ENCODE assay signal across 19 mouse cellular contexts in genomic region chr5:141994192-141994591, GRCm38 (mm10).
"Had no signal": no experiment of that assay in that cellular context is flagged by ENCODE, and none has a peak within 500 bp of the region (broad histone marks: within the 10 kb centered on the region; RNA-seq: fewer than 3 reads in every experiment).

No protein-coding gene starts in this region.

- H3K27ac ChIP-seq: liver, embryonic 13.5 days; liver, embryonic 15.5 days; lung, embryonic 15.5 days; macrophage; midbrain, embryonic 13.5 days; midbrain, embryonic 15.5 days; neural tube, embryonic 12.5 days; stomach, embryonic 15.5 days; stomach, postnatal 0 days had no signal

- ATAC-seq: liver, postnatal 0 days; lung, postnatal 0 days; midbrain, embryonic 13.5 days; midbrain, embryonic 15.5 days had no signal

- H3K9ac ChIP-seq: liver, embryonic 13.5 days; liver, embryonic 15.5 days; liver, postnatal 0 days; lung, embryonic 15.5 days; midbrain, embryonic 13.5 days; midbrain, embryonic 15.5 days; neural tube, embryonic 12.5 days; stomach, embryonic 15.5 days had no signal

- H3K27me3 ChIP-seq: liver, embryonic 13.5 days; liver, embryonic 15.5 days; lung, embryonic 15.5 days; megakaryocyte, embryonic 14.5 days; midbrain, embryonic 13.5 days; midbrain, embryonic 15.5 days; neural tube, embryonic 12.5 days; stomach, embryonic 15.5 days had no signal

- H3K9me3 ChIP-seq: liver, embryonic 13.5 days; liver, embryonic 15.5 days; lung, embryonic 15.5 days; midbrain, embryonic 13.5 days; midbrain, embryonic 15.5 days; neural tube, embryonic 12.5 days; stomach, embryonic 15.5 days had no signal

- H3K4me3 ChIP-seq: liver, embryonic 13.5 days; liver, embryonic 15.5 days; lung, embryonic 15.5 days; midbrain, embryonic 13.5 days; midbrain, embryonic 15.5 days; neural tube, embryonic 12.5 days; stomach, embryonic 15.5 days had no signal

- H3K4me1 ChIP-seq: liver, embryonic 13.5 days; liver, embryonic 15.5 days; lung, embryonic 15.5 days; megakaryocyte, embryonic 14.5 days; midbrain, embryonic 13.5 days; neural tube, embryonic 12.5 days; stomach, embryonic 15.5 days had no signal

- DNase-seq: liver, embryonic 13.5 days; liver, postnatal 0 days; lung, adult 2 months; lung, postnatal 14 days; lung, postnatal 36 days; thymus, adult 2 months; thymus, postnatal 25 days; thymus, postnatal 4 days had no signal

- H3K4me2 ChIP-seq: liver, embryonic 13.5 days; liver, embryonic 15.5 days; lung, embryonic 15.5 days; midbrain, embryonic 11.5 days; midbrain, embryonic 13.5 days; midbrain, embryonic 15.5 days; neural tube, embryonic 12.5 days; stomach, embryonic 15.5 days had no signal

- H3K36me3 ChIP-seq: liver, embryonic 13.5 days; liver, embryonic 15.5 days; lung, embryonic 15.5 days; midbrain, embryonic 13.5 days; midbrain, embryonic 15.5 days; neural tube, embryonic 12.5 days; stomach, embryonic 15.5 days had no signal
